Mouse (Mus musculus) regulatory T cell (primary cell): Measurements from ENCODE around the gene Apon.
"Not testable (repeated sequence)": the region's sequence is repeated elsewhere in the genome, so short reads cannot be mapped to it uniquely, and the experiment has no call there.

Source experiments
- in situ Hi-C: fragments of 300-600 bp; cut with MboI, MseI; formaldehyde crosslinking; loops from one replicate; pipeline ENCODE4 v1.15.1; 2025; ENCODE audit warnings: high pct_unique_total_duplicates

Gene Apon

GRCm38 (mm10) chr10:128272819-128273439, 19.0 kb downstream of the Apon start:
- in situ Hi-C loops, result not testable (repeated sequence)

GRCm38 (mm10) chr10:128275374-128275773, 21.5 kb downstream of the Apon start:
- in situ Hi-C loops, result loop anchor here (5.0 kb wide), 1 partner anchor 77 kb away; no protein-coding TSS in a partner anchor

DNA sequence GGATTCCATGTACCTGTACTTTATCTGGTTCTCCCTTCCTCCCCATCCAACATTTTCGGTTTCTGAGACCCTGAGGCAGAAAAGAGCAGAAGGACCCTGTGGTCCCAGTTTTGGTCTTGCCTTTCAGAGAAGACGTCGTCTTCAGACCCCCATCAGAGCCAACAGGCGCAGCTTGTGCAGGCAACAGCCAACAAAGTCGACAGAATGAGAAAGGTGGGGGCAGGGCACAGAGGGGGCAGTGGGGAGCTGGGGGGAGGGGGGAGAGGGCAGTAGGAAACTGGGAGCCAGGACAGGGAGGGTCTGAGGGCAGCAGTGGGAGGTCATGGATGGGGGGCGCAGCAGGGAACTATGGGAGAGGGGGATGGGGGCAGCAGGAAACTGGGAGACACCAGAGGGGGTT, 24.3 kb downstream of the Apon start:
- in situ Hi-C loops, result loop anchor here (5.0 kb wide), 1 partner anchor 74 kb away; no protein-coding TSS in a partner anchor

GRCm38 (mm10) chr10:128280943-128281342, 27.0 kb downstream of the Apon start:
- in situ Hi-C loops, result no loop called here

GRCm38 (mm10) chr10:128281682-128282081, 27.8 kb downstream of the Apon start:
- in situ Hi-C loops, result no loop called here

- in situ Hi-C loops, result no loop called here
These were observed 29.1 kb downstream of the Apon start for GRCm38 (mm10) chr10:128282886-128283450.

GRCm38 (mm10) chr10:128283604-128284579, 30.0 kb downstream of the Apon start:
- in situ Hi-C loops, result no loop called here

DNA sequence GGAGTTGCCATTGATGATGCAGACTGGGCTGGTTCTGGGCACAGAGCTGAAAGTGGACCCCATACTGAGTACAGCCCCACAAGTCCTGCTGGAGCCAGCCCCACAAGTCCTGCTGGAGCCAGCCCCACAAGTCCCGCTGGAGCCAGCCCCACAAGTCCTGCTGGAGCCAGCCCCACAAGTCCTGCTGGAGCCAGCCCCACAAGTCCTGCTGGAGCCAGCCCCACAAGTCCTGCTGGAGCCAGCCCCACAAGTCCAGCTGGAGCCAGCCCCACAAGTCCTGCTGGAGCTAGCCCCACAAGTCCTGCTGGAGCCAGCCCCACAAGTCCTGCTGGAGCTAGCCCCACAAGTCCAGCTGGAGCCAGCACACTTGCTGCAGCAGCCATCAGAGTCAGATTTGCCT, 36.7 kb downstream of the Apon start:
- in situ Hi-C loops, result not testable (repeated sequence)

DNA sequence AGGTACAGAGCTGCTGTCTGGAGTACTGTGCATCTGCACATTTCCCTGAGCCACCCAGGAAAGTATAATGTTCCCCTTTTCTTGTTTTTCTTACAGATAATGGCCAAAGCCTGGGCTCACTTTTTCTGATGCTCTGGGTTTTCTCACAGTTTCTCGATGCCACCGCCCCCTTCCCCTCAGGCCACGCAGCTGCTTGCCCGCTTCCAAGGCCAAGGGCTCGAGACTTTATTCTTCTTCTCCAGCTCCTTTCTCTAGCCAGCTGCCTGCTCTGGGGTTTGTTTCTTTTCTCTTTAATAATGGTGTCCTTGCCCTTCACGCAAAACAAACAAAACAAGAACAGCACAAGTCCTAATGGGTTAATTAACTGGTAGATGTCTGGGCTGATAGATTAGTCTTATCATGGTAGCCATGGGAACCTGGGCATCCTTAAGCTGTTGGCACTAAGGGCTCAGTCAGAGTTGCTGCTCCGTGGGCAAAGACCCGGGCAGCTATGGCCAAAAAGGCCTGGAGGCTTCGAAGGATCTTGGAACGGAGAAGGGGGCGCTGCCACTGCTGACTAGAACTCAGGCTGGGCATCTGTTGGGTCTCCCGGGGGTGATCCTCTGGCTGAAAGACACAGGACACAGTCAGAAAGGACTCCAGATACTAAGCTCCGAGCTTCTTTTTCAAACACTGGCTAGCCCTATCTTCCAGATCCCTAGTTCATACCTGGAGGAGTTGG, 42.6 kb downstream of the Apon start:
- in situ Hi-C loops, result loop anchor here (5.0 kb wide), 1 partner anchor 1024 kb away; no protein-coding TSS in a partner anchor

DNA sequence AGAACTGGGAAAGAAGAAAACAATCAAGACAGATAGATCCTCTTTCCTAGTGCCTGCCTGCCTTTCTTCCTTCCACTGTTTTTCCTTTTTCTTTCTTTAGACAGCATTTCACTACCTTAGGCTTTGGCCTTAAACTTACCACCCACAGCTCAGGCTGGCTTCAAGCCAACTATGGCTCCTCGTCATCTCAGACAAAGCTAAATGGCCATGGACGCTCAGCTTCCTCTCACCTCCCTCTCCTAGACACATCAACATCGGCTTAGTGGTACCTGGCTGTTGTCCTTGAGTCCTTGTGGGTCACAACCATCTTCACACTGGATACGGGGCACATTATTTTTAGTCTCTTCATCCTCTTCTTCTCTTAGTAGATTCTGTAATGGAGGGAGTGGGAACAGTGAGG, 43.3 kb downstream of the Apon start:
- in situ Hi-C loops, result loop anchor here (5.0 kb wide), 1 partner anchor 1025 kb away; no protein-coding TSS in a partner anchor

GRCm38 (mm10) chr10:128297622-128298021, 43.7 kb downstream of the Apon start:
- in situ Hi-C loops, result loop anchor here (5.0 kb wide), 1 partner anchor 1025 kb away; no protein-coding TSS in a partner anchor

GRCm38 (mm10) chr10:128298243-128298642, 44.3 kb downstream of the Apon start:
- in situ Hi-C loops, result loop anchor here (5.0 kb wide), 1 partner anchor 1026 kb away; no protein-coding TSS in a partner anchor

DNA sequence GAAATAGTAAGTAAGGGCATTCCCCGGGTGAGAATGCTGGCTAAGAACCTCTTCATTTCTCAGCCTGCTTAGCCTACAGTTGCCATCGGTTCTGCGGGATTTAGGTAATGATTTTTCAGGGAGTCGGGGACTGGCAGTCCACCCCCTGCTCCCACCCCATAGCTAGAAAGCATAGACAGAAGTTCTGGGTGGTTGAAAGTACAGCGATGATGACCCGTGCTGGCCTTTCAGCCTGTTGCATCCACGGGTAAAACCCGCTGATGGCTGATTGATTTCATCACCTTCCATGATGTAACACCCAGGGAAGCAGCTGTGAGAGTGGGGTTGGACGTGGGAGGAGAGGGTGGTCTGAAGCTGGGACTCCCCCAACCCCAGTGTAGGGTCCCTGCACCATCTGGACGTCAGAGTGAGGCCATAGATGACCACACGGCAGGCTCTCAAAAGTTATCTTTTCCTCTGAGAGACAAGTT, 44.8 kb downstream of the Apon start, which contains the start of gene Il23a:
TSS of gene Il23a (minus strand) at position 51 of the 470 bp plus-strand sequence.
- in situ Hi-C loops, result loop anchor here (5.0 kb wide), 1 partner anchor 1026 kb away; no protein-coding TSS in a partner anchor

DNA sequence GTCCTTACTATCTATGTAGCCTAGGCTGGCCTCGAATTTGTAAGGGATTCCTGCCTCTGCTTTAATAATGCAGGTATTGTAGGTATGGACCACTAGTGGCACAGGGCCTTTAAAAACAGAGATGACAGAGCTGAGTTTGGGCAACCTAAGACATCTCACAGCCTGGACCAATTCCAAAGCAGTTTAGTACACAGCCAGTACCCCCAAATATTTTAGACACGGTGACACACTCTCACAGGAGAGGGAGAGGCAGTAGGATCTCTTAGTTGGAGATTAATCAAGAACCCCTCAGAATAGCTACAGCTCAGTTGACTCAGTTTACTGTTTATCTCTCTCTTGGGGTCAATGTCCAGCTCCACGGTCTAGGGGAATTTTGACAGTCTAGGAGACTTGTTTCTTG, 48.5 kb downstream of the Apon start:
- in situ Hi-C loops, result no loop called here

GRCm38 (mm10) chr10:128302785-128303125, 48.9 kb downstream of the Apon start:
- in situ Hi-C loops, result no loop called here

- in situ Hi-C loops, result no loop called here
These were observed 49.5 kb downstream of the Apon start, which contains the start of gene Pan2 for GRCm38 (mm10) chr10:128303126-128304021. Pan2 (plus strand) TSS chr10:128303335.
